Comparison of ENCODE assay signal across 31 mouse cellular contexts in genomic region chr2:105806571-105806970, GRCm38 (mm10).
A peak's percentile ranks its signal among the peaks of the same experiment; 100 is the strongest.
DNase-seq lines count a peak whose midpoint lies in the region; ATAC-seq lines count a peak whose summit lies in the region.
"Had no signal": no experiment of that assay in that cellular context is flagged by ENCODE, and none has a peak within 500 bp of the region (broad histone marks: within the 10 kb centered on the region; RNA-seq: fewer than 3 reads in every experiment).

No protein-coding gene starts in this region.

- peak; percentile 83 for ATAC-seq in liver, embryonic 11.5 days (replicated peaks; ENCODE audit: low FRiP score)
- ATAC-seq in liver, embryonic 13.5 days (ENCODE audit: low read depth) = peak; percentile 92
- ATAC-seq in megakaryocyte, adult 5-6 weeks (ENCODE audit: poor library complexity, severe bottlenecking) = 0 out of 2 replicates have a peak, but pooled peaks have one; percentile 33
- ATAC-seq: activated CD4-positive, CD25-positive, alpha-beta regulatory T cell, adult 4 months; CD4-positive, CD25-positive, alpha-beta regulatory T cell, adult 4 months; forebrain, embryonic 16.5 days; intestine, postnatal 0 days had no signal

- 76% methylated on average over 2 of the region's 2 CpGs for WGBS in liver, embryonic 11.5 days
- 54% methylated on average over 2 of the region's 2 CpGs for WGBS in liver, embryonic 13.5 days (ENCODE audit: insufficient replicate concordance)

- no peaks in the 10 kb centered on the region for H3K36me3 ChIP-seq in liver, embryonic 11.5 days (ENCODE audit: control insufficient read depth, insufficient read depth, low read length)
- H3K36me3 ChIP-seq in liver, embryonic 13.5 days = no peaks in the 10 kb centered on the region
- H3K36me3 ChIP-seq: embryonic facial prominence, embryonic 12.5 days; hindbrain, embryonic 10.5 days; limb, embryonic 10.5 days; limb, embryonic 15.5 days; lung, embryonic 15.5 days had no signal

- H3K4me3 ChIP-seq in liver, embryonic 11.5 days (ENCODE audit: low read depth, low read length) = no peak overlapping the region
- H3K4me3 ChIP-seq in liver, embryonic 13.5 days (replicated peaks) = no peak overlapping the region
- H3K4me3 ChIP-seq: embryonic facial prominence, embryonic 12.5 days; hindbrain, embryonic 10.5 days; limb, embryonic 10.5 days; limb, embryonic 15.5 days; lung, embryonic 15.5 days had no signal

- H3K4me1 ChIP-seq in liver, embryonic 11.5 days (replicated peaks; ENCODE audit: control insufficient read depth, insufficient read depth, low read length) = peaks cover 7% of the 10 kb centered on the region
- peaks cover 24% of the 10 kb centered on the region for H3K4me1 ChIP-seq in liver, embryonic 13.5 days (replicated peaks)
- H3K4me1 ChIP-seq: embryonic facial prominence, embryonic 12.5 days; limb, embryonic 10.5 days; limb, embryonic 15.5 days; lung, embryonic 15.5 days had no signal

- H3K9me3 ChIP-seq in liver, embryonic 11.5 days (ENCODE audit: control insufficient read depth, low read length) = no peaks in the 10 kb centered on the region
- H3K9me3 ChIP-seq in liver, embryonic 13.5 days (replicated peaks) = no peaks in the 10 kb centered on the region
- H3K9me3 ChIP-seq: embryonic facial prominence, embryonic 12.5 days; hindbrain, embryonic 10.5 days; limb, embryonic 10.5 days; limb, embryonic 15.5 days; lung, embryonic 15.5 days had no signal

- peak overlapping the region; percentile 7; the same call in 1 of the 2 replicates for H3K27ac ChIP-seq in liver, embryonic 11.5 days (ENCODE audit: low read depth, low read length)
- peak overlapping the region; percentile 63 for H3K27ac ChIP-seq in liver, embryonic 13.5 days
- H3K27ac ChIP-seq: embryonic facial prominence, embryonic 12.5 days; hindbrain, embryonic 10.5 days; limb, embryonic 10.5 days; limb, embryonic 15.5 days; lung, embryonic 15.5 days had no signal

- DNase-seq in liver, embryonic 11.5 days (ENCODE audit: low spot score) = no peak
- no peak for DNase-seq in liver
- DNase-seq in liver, embryonic 13.5 days = no peak
- DNase-seq in testis, postnatal 14 days (ENCODE audit: low spot score) = no peak
- DNase-seq in lung, postnatal 14 days = no peak
- DNase-seq in embryo, embryonic 10 days (ENCODE audit: low spot score) = no peak
- DNase-seq: adrenal gland, adult 2 months; adrenal gland, postnatal 36 days; cerebellum, adult 8-10 months; cerebellum, postnatal 36 days; embryo, embryonic 11 days; heart, postnatal 14 days; kidney, adult 9 months; kidney, postnatal 10 days; layer of hippocampus, adult 9-11 months; lung, postnatal 36 days; midbrain, embryonic 14.5 days; right cerebral cortex, postnatal 14 days; spleen, adult 18-20 months; thymus, adult 2 months; thymus, postnatal 36 days had no signal

- no peak overlapping the region for H3K9ac ChIP-seq in liver, embryonic 11.5 days (ENCODE audit: low read depth, low read length)
- H3K9ac ChIP-seq in liver, embryonic 13.5 days = no peak overlapping the region
- H3K9ac ChIP-seq: embryonic facial prominence, embryonic 12.5 days; limb, embryonic 15.5 days; lung, embryonic 15.5 days had no signal

- H3K4me2 ChIP-seq in liver, embryonic 11.5 days = peak overlapping the region; percentile 22; the same call in 1 of the 2 replicates
- peak overlapping the region; percentile 6; the same call in 1 of the 2 replicates for H3K4me2 ChIP-seq in liver, embryonic 13.5 days
- H3K4me2 ChIP-seq: embryonic facial prominence, embryonic 12.5 days; limb, embryonic 15.5 days; lung, embryonic 15.5 days had no signal

- H3K27me3 ChIP-seq in liver, embryonic 11.5 days (replicated peaks; ENCODE audit: control insufficient read depth, insufficient read depth, low read length) = no peaks in the 10 kb centered on the region
- H3K27me3 ChIP-seq in liver, embryonic 13.5 days = no peaks in the 10 kb centered on the region
- H3K27me3 ChIP-seq: embryonic facial prominence, embryonic 12.5 days; limb, embryonic 15.5 days; lung, embryonic 15.5 days had no signal

Comparison
In these comparisons a context has a peak if more than half of its experiments do, and no peak if none do; other contexts are left out.
1. ATAC-seq: peak in every context shown above with its lines; median percentile 92 in liver, embryonic 13.5 days; 83 in liver, embryonic 11.5 days; 33 in megakaryocyte, adult 5-6 weeks.